Mouse (Mus musculus) CH12.LX (cell line): ENCODE results near the gene Prkaa2. TPM values are rescaled to one million over a fixed set of nuclear protein-coding genes. Genes with fewer than 3 reads are reported as not detected.

Source experiments
- DNase-seq: peaks from one replicate; pipeline ENCODE4 v3.0.0-alpha.2; 2013; ENCODE audit errors: extremely low read depth
- H3K27ac ChIP-seq: 2 replicates; pipeline ENCODE4 v1.5.1; 2012; ENCODE audit warnings: low read depth, mild to moderate bottlenecking, control low read depth, moderate library complexity; ENCODE audit not compliant: insufficient read depth
- H3K27me3 ChIP-seq: replicated peaks from 2 replicates; pipeline ENCODE3; 2012; ENCODE audit warnings: inconsistent platforms
- H3K36me3 ChIP-seq, 2 experiments: replicated peaks in 1 of 2; 2 replicates each; pipeline versions ENCODE3 to v1.6.1; 2012; ENCODE audit warnings: inconsistent platforms in 1 of 2, low read length in 1 of 2, mild to moderate bottlenecking in 1 of 2, mixed read lengths in 1 of 2, moderate library complexity in 1 of 2; ENCODE audit not compliant: control insufficient read depth in 1 of 2, insufficient read depth in 1 of 2
- H3K4me1 ChIP-seq, 2 experiments: 2 replicates each; pipeline ENCODE4 v1.6.1; 2012; ENCODE audit warnings: inconsistent platforms in 1 of 2, moderate library complexity in 1 of 2; ENCODE audit not compliant: insufficient read depth in 2 of 2, control insufficient read depth in 1 of 2
- H3K4me2 ChIP-seq: 2 replicates; pipeline ENCODE4 v1.6.1; 2012; ENCODE audit warnings: low read depth, mild to moderate bottlenecking, control low read depth; ENCODE audit not compliant: poor library complexity, insufficient read depth, severe bottlenecking
- H3K4me3 ChIP-seq, 3 experiments: fragments of 150-350 bp in 1 of 3; sonication (generic) in 1 of 3; replicated peaks in 1 of 3; 2 replicates each; pipeline versions ENCODE3 to v1.5.1; 2011 to 2012; ENCODE audit warnings: low read depth in 2 of 3, low read length in 2 of 3, mild to moderate bottlenecking in 2 of 3, moderate library complexity in 2 of 3, control low read depth in 1 of 3, improper control_type of control experiment in 1 of 3, inconsistent platforms in 1 of 3, mixed read lengths in 1 of 3; ENCODE audit not compliant: poor library complexity in 1 of 3
- H3K79me2 ChIP-seq: replicated peaks from 2 replicates; pipeline ENCODE4 v1.6.1; 2012; ENCODE audit warnings: mild to moderate bottlenecking, moderate library complexity; ENCODE audit not compliant: control insufficient read depth, poor library complexity, insufficient read depth, severe bottlenecking; ENCODE audit errors: extremely low read depth
- H3K9ac ChIP-seq: 2 replicates; pipeline ENCODE4 v1.6.1; 2012; ENCODE audit warnings: low read depth, mild to moderate bottlenecking, control low read depth, moderate library complexity; ENCODE audit not compliant: insufficient read depth
- H3K9me3 ChIP-seq: replicated peaks from 2 replicates; pipeline ENCODE3; 2012; ENCODE audit warnings: low read length, inconsistent platforms, mixed read lengths
- E2F4 ChIP-seq: IDR thresholded peaks from 2 replicates; pipeline ENCODE4 v1.6.1; 2011; ENCODE audit warnings: low read depth, low read length, improper control_type of control experiment; ENCODE audit not compliant: insufficient replicate concordance
- ELF1 ChIP-seq: IDR thresholded peaks from 2 replicates; pipeline ENCODE4 v1.6.1; 2014; ENCODE audit warnings: low read depth, mild to moderate bottlenecking, inconsistent platforms, low read length, improper control_type of control experiment
- ETS1 ChIP-seq: conservative IDR thresholded peaks from 2 replicates; pipeline ENCODE4 v1.6.1; 2012; ENCODE audit warnings: low read depth, mild to moderate bottlenecking, inconsistent platforms, low read length, improper control_type of control experiment, moderate library complexity
- GABPA ChIP-seq: IDR thresholded peaks from 2 replicates; pipeline ENCODE4 v1.6.1; 2012; ENCODE audit warnings: low read depth, low read length, improper control_type of control experiment, inconsistent platforms; ENCODE audit not compliant: insufficient replicate concordance
- IRF4 ChIP-seq: IDR thresholded peaks from 2 replicates; pipeline ENCODE4 v1.6.1; 2014; ENCODE audit warnings: low read depth, mild to moderate bottlenecking, inconsistent platforms, low read length, improper control_type of control experiment
- JUN ChIP-seq: IDR thresholded peaks from 2 replicates; pipeline ENCODE4 v1.6.1; 2011; ENCODE audit warnings: low read depth, mild to moderate bottlenecking, low read length, improper control_type of control experiment, moderate library complexity; ENCODE audit not compliant: insufficient read depth
- MAFK ChIP-seq: IDR thresholded peaks from 2 replicates; pipeline ENCODE4 v1.6.1; 2011; ENCODE audit warnings: low read length, improper control_type of control experiment; ENCODE audit not compliant: insufficient replicate concordance
- MAX ChIP-seq: IDR thresholded peaks from 2 replicates; pipeline ENCODE4 v1.6.1; 2011; ENCODE audit warnings: low read length, improper control_type of control experiment
- MAZ ChIP-seq: IDR thresholded peaks from 2 replicates; pipeline ENCODE4 v1.6.1; 2012; ENCODE audit warnings: low read depth, mild to moderate bottlenecking, inconsistent platforms, low read length, improper control_type of control experiment, moderate library complexity
- MXI1 ChIP-seq: IDR thresholded peaks from 2 replicates; pipeline ENCODE4 v1.6.1; 2011; ENCODE audit warnings: mild to moderate bottlenecking, low read depth, low read length, improper control_type of control experiment
- POLR2A ChIP-seq: IDR thresholded peaks from 2 replicates; pipeline ENCODE4 v1.6.1; 2011; ENCODE audit warnings: low read depth, mild to moderate bottlenecking, improper control_type of control experiment, low read length
- POLR2AphosphoS2 ChIP-seq: IDR thresholded peaks from 2 replicates; pipeline ENCODE4 v1.6.1; 2011; ENCODE audit warnings: low read depth, low read length, improper control_type of control experiment
- SMC3 ChIP-seq: IDR thresholded peaks from 2 replicates; pipeline ENCODE4 v1.6.1; 2011; ENCODE audit warnings: low read depth, low read length, improper control_type of control experiment
- TCF12 ChIP-seq: IDR thresholded peaks from 2 replicates; pipeline ENCODE4 v1.6.1; 2014; ENCODE audit warnings: low read depth, mild to moderate bottlenecking, inconsistent platforms, low read length, improper control_type of control experiment
- UBTF ChIP-seq: IDR thresholded peaks from 2 replicates; pipeline ENCODE4 v1.6.1; 2012; ENCODE audit warnings: low read depth, mild to moderate bottlenecking, inconsistent platforms, low read length, improper control_type of control experiment, moderate library complexity
- USF1 ChIP-seq: IDR thresholded peaks from 2 replicates; pipeline ENCODE4 v1.6.1; 2014; ENCODE audit warnings: low read depth, mild to moderate bottlenecking, inconsistent platforms, low read length, improper control_type of control experiment
- ZNF384 ChIP-seq: IDR thresholded peaks from 2 replicates; pipeline ENCODE4 v1.6.1; 2012; ENCODE audit warnings: low read depth, low read length, improper control_type of control experiment, inconsistent platforms
- dilution Hi-C: fragments of 300-500 bp; cut with MboI; formaldehyde crosslinking; loops from 2 replicates; pipeline ENCODE4 v1.14.3; 2020; ENCODE audit warnings: low sequenced_read_pairs; ENCODE audit not compliant: extremely low pct_unique_long_range_greater_than_20kb, extremely low pct_ligation_motif_present
- in situ Hi-C: fragments of 300-500 bp; cut with MboI; formaldehyde crosslinking; loops from 3 replicates; pipeline ENCODE4 v1.14.3; 2019; ENCODE audit warnings: low sequenced_read_pairs, low pct_ligation_motif_present, low pct_unique_long_range_greater_than_20kb, mixed read lengths
- polyA plus RNA-seq: library from polyadenylated mRNA; unstranded; fragments of >175 nt; gene quantifications from 2 replicates; pipeline ENCODE4 v1.2.1, GENCODE M21; 2012; ENCODE audit warnings: low read depth; ENCODE audit not compliant: insufficient read length
- total RNA-seq, 2 experiments: library from RNA; depleted of rRNA; stranded (reverse); fragments of 300-350 nt in 1 of 2; fragments of >200 nt in 1 of 2; gene quantifications; 2 replicates each; pipeline ENCODE4 v1.2.3; 2012 to 2014

The Prkaa2 gene
- total RNA-seq (2012; rRNA removed) = 0.34 and 0.68 TPM in 2 replicates
- 0.23 TPM in 2 replicates for total RNA-seq (2014; rRNA removed)
- polyA plus RNA-seq = 0.20 and 0.29 TPM in 2 replicates

DNA sequence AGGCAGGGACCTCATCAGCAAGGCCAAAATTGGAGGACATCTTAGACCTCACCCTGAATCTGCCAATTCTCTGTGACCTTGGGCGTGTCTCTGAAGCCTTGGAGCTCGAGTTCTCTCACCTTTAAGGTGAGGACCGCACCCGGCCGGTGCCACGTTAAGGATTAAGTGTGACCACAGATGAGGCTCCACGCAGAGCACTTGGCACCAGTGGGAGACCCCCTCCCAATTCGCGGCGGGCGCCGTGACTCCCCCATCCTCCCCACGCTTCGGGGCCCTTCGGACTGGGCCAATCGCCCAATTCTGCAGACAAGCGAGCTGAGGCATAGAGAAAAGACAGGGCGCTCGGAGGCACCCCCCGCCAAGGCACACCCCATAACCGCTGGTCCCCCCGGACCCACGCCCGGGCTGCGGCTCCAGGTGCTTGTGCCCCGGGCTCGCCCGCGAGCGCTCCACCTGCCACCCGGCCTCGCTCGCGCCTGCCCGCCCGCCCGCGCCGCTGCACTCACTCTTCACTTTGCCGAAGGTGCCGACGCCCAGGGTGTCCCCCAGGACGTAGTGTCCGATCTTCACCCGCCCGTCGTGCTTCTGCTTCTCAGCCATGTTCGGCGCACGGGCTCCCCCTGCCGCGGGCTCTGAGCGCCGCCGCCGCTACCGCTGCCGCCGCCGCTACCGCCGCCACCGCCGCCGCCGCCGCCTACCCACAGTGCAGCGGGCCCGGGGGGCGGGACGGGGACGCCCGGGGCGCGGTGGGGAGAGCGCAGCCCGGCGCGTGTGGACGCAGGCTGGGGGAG is at the start of gene Prkaa2:
Gene Prkaa2, minus strand, starts transcription at position 692 of the 791 bp plus-strand sequence.
- dilution Hi-C loops = no loop called here
- peak within 1 kb of the TSS; percentile 65 for H3K9ac ChIP-seq
- in situ Hi-C loops = no loop called here
- H3K4me3 ChIP-seq = peak within 1 kb of the TSS; percentile 26 to 78 (median 59)
- no peak for DNase-seq
- TF ChIP-seq MAFK = no peak
- no peak for TF ChIP-seq ETS1
- no peak for TF ChIP-seq POLR2A
- TF ChIP-seq MXI1 = 0 out of 2 replicates have a peak, but pooled peaks have one; percentile 38
- no peak for TF ChIP-seq GABPA
- no peak for TF ChIP-seq MAX
- TF ChIP-seq ELF1 = no peak
- TF ChIP-seq UBTF = 0 out of 2 replicates have a peak, but pooled peaks have one; percentile 42
- TF ChIP-seq TCF12 = no peak
- TF ChIP-seq JUN = no peak
- TF ChIP-seq USF1 = no peak
- no peak for TF ChIP-seq MAZ
- peaks cover 8% of the 10 kb centered on the region for H3K27me3 ChIP-seq
- H3K36me3 ChIP-seq = no peaks in the 10 kb centered on the region
- H3K4me1 ChIP-seq = peaks cover 0 to 3% of the 10 kb centered on the region in 2 experiments; a peak in 1 of 4 replicates
- no peaks in the 10 kb centered on the region for H3K79me2 ChIP-seq
- peak within 1 kb of the TSS; percentile 83 for H3K4me2 ChIP-seq
- no peaks in the 10 kb centered on the region for H3K9me3 ChIP-seq
- H3K27ac ChIP-seq = no peak within 1 kb of the TSS

DNA sequence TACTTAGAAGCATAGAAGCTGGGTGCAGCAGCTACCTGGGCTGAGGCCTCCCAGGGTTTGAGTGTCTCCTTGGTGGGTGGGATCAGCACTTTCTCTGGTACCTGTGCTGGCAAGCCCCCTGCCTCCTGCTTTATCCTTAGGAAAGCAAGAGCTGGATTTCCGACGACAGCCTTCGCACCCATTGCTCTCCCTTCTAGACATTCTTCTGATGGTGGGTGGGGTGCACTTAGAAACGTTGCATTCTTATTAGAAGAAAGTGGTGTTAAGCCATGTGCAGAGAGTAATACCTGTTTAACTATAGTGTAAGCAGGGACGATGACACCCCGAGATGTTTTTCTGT is 49.8 kb upstream of the Prkaa2 start:
- peaks cover 2 to 31% of the 10 kb centered on the region in 2 experiments; a peak in 3 of 4 replicates for H3K4me1 ChIP-seq
- H3K9ac ChIP-seq = no peak overlapping the region
- H3K4me2 ChIP-seq = no peak overlapping the region
- no peak overlapping the region for H3K27ac ChIP-seq
- no peaks in the 10 kb centered on the region for H3K9me3 ChIP-seq
- H3K79me2 ChIP-seq = no peaks in the 10 kb centered on the region
- DNase-seq = no peak
- TF ChIP-seq MAX (no peak), UBTF (no peak), MXI1 (no peak), SMC3 (no peak), IRF4 (no peak), POLR2AphosphoS2 (no peak), MAZ (no peak), MAFK (no peak), E2F4 (no peak), GABPA (no peak), ZNF384 (no peak)
- dilution Hi-C loops = no loop called here
- no peak overlapping the region for H3K4me3 ChIP-seq
- no peaks in the 10 kb centered on the region for H3K27me3 ChIP-seq
- in situ Hi-C loops = loop anchor here (5.0 kb wide), 1 partner anchor 153 kb away; no protein-coding TSS in a partner anchor
- no peaks in the 10 kb centered on the region for H3K36me3 ChIP-seq
